Mouse (Mus musculus): ENCODE data around the gene Gabrg2.

GRCm38 (mm10) chr11:41953550-41953949, 47.1 kb downstream of the Gabrg2 start:
- no peak for TF ChIP-seq TAL1 (IDR thresholded peaks at IDR 0.05; ENCODE audit: low read length)
- TF ChIP-seq GATA1 (IDR thresholded peaks at IDR 0.05; ENCODE audit: low read length) = no peak
